Mouse (Mus musculus) lung, postnatal 0 days (tissue): ENCODE measurements at regions not wholly inside any gene's neighbourhood (a gene's known extent, or its start where the extent isn't known, plus 50 kb on each side); places are given as distances from the start of the nearest gene placed in this dataset.
A peak's percentile ranks its signal among the peaks of the same experiment; 100 is the strongest.

ENCODE experiments used
- ATAC-seq: fragments of 200-750 bp; cut with Nextera tagmentation; 2 replicates; pipeline ENCODE4 v1.8.0; 2017; ENCODE audit warnings: moderate library complexity
- DNase-seq: peaks from one replicate; pipeline ENCODE4 v3.0.0-alpha.2; 2016; ENCODE audit warnings: low spot score
- H3K27ac ChIP-seq: fragments of 300-500 bp; sonication (generic); 2 replicates; pipeline ENCODE4 v1.5.1; 2014; ENCODE audit warnings: antibody characterized with exemption, mild to moderate bottlenecking, low read length, mixed read lengths
- H3K27me3 ChIP-seq: fragments of 300-500 bp; sonication (generic); replicated peaks from 2 replicates; pipeline ENCODE4 v1.6.1; 2014; ENCODE audit warnings: low read length, mixed read lengths; ENCODE audit not compliant: insufficient read depth
- H3K36me3 ChIP-seq: fragments of 300-500 bp; sonication (generic); 2 replicates; pipeline ENCODE4 v1.6.1; 2014; ENCODE audit warnings: low read length, mixed read lengths; ENCODE audit not compliant: insufficient read depth
- H3K4me1 ChIP-seq: fragments of 300-500 bp; sonication (generic); 2 replicates; pipeline ENCODE4 v1.6.1; 2014; ENCODE audit warnings: antibody characterized with exemption, low read depth, low read length, mixed read lengths; ENCODE audit not compliant: insufficient read depth
- H3K4me2 ChIP-seq: fragments of 300-500 bp; sonication (generic); replicated peaks from 2 replicates; pipeline ENCODE4 v1.6.1; 2014; ENCODE audit warnings: low read depth, mild to moderate bottlenecking, low read length, moderate library complexity, mixed read lengths
- H3K4me3 ChIP-seq: fragments of 300-500 bp; sonication (generic); 2 replicates; pipeline ENCODE4 v1.5.1; 2014; ENCODE audit warnings: low read depth, low read length
- H3K9ac ChIP-seq: fragments of 300-500 bp; sonication (generic); replicated peaks from 2 replicates; pipeline ENCODE4 v1.6.1; 2014; ENCODE audit warnings: low read depth, mild to moderate bottlenecking
- H3K9me3 ChIP-seq: fragments of 300-500 bp; sonication (generic); 2 replicates; pipeline ENCODE4 v1.6.1; 2016; ENCODE audit warnings: low read length, mixed read lengths
- CTCF ChIP-seq: IDR thresholded peaks from 2 replicates; pipeline ENCODE4 v1.5.1; 2016; ENCODE audit warnings: antibody characterized with exemption, mild to moderate bottlenecking
- EP300 ChIP-seq: IDR thresholded peaks from 2 replicates; pipeline ENCODE4 v1.6.1; 2016; ENCODE audit warnings: antibody characterized with exemption, mild to moderate bottlenecking, control low read depth
- WGBS: fragments of 180-500 bp; shearing (Covaris S2); extraction: QIAGEN DNeasy Blood & Tissue Kit; methylation state at CpG from one replicate; pipeline ENCODE4 v1.1.7; 2014; 5-methylcytosine and 5-hydroxymethylcytosine counted together

DNA sequence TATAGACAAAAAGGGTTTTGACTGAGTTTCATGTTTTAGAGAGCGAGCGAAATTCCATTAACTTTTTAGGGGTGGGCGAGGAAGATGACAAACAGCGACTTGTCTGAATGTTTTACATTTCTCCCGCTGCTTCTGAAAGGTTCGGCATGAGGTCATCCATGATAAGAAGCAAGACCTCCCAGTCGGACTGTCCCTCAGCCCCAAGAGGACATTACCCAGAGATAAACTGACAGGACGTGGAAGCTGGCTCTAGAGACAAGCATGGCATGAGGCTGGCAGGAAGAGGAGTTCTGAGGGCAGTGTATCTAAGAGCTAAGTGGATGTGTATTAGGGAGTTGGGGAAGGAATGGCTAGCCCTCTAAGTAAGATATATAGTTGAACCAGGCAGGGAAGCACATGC, 104.5 kb upstream of the Pkdcc start:
- 31% methylated on average over 8 of the region's 8 CpGs for WGBS
- no peak overlapping the region for H3K9ac ChIP-seq
- no peaks in the 10 kb centered on the region for H3K36me3 ChIP-seq
- H3K9me3 ChIP-seq: no peaks in the 10 kb centered on the region
- no peaks in the 10 kb centered on the region for H3K27me3 ChIP-seq
- no peak overlapping the region for H3K27ac ChIP-seq
- H3K4me1 ChIP-seq: no peaks in the 10 kb centered on the region
- no peak overlapping the region for H3K4me3 ChIP-seq
- TF ChIP-seq CTCF (no peak), EP300 (no peak)
- DNase-seq (no peak), ATAC-seq (no peak)
- no peak overlapping the region for H3K4me2 ChIP-seq

DNA sequence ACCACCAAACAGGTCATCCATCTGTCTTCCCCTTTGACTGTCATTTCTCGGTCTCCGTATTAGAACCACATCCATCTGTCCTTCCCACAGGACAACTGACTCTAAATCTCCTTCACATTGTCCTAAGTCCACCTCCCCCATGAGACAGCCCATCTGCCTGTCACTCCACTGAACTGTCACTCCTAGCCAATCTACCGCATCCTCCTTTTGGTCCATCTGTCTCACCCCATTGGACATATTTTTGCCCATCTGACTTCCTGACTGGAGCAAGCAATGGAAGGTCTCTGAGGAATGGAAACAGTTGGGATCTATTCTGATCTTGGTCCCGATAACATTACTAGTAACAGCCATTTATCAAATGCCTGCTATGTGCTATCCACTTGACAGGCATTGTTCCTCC, 99.9 kb upstream of the Pkdcc start:
- Histone ChIP-seq H3K4me2 (no peak overlapping the region), H3K9ac (no peak overlapping the region), H3K4me3 (no peak overlapping the region), H3K4me1 (no peaks in the 10 kb centered on the region), H3K27ac (no peak overlapping the region), H3K36me3 (no peaks in the 10 kb centered on the region), H3K9me3 (no peaks in the 10 kb centered on the region), H3K27me3 (no peaks in the 10 kb centered on the region)
- 50% methylated on average over 4 of the region's 4 CpGs for WGBS
- DNase-seq (no peak), ATAC-seq (no peak)
- TF ChIP-seq EP300: no peak
- no peak for TF ChIP-seq CTCF

DNA sequence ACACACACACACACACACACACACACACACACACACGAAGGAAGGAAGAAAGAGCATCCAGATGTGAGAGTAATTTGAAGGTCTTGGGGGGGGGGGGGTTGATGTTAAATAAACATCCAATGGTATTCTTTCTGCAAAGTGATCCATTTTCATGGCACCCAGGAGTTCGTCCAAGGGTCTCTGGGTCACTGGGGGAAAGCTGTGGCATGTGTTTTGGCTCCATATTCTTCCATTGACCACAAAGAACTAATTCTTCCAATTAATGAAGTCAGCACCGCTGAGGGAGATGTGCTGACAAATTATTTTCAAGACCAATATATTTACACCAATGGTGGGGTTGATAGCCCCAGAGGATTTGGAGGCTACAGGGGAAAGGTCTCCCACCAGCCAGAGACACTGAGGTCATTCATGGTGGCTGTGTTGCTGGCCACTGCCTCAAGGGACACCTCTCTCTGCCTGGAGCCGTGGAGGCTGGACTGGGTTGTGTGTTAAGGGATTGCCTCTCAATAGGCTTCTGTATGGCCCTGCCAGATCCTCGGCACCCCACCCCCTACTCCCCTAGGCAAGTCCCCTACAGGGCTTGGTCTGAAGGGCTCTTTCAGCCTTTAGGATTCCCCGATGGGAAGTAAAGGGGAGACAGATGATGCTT, 99.1 kb upstream of the Pkdcc start:
- DNase-seq (no peak), ATAC-seq (no peak)
- Histone ChIP-seq H3K9me3 (no peaks in the 10 kb centered on the region), H3K27ac (no peak overlapping the region), H3K36me3 (no peaks in the 10 kb centered on the region), H3K4me3 (no peak overlapping the region), H3K9ac (no peak overlapping the region), H3K4me1 (no peaks in the 10 kb centered on the region), H3K27me3 (no peaks in the 10 kb centered on the region), H3K4me2 (no peak overlapping the region)
- TF ChIP-seq CTCF (no peak), EP300 (no peak)
- 52% methylated on average over 5 of the region's 6 CpGs for WGBS

DNA sequence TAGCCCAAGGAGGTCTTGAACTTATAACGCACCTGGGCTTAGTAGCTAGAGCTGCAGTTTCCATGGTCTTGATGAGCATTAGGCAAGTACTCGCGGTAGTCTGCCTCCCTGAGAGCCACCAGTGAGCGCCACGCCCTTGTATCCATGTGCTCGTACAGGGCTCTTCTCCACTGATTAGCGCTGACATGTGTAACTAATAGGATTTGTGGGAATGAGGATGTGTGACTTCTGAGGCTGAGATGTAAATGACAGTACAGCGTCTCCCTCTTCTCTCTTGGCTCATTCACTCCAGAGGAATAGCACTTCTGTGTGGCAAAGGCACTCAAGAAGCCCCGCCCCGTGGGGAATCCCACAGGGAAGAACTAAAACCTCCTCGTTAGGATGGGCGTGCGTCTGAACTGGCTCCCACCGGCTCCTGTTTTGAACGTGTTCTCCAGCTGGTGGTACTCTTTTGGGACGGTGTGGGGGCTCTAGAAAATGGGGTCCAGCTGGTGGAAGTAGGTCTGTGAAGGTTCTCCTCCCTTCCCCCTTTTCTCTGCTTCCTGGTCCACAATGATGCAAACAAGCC, 94.3 kb upstream of the Pkdcc start:
- ATAC-seq (no peak), DNase-seq (no peak)
- TF ChIP-seq EP300: no peak
- no peak for TF ChIP-seq CTCF
- no peak overlapping the region for H3K27ac ChIP-seq
- no peaks in the 10 kb centered on the region for H3K27me3 ChIP-seq
- no peak overlapping the region for H3K9ac ChIP-seq
- no peak overlapping the region for H3K4me2 ChIP-seq
- H3K4me1 ChIP-seq: no peaks in the 10 kb centered on the region; the same call in 1 of the 2 replicates
- H3K36me3 ChIP-seq: no peaks in the 10 kb centered on the region
- H3K4me3 ChIP-seq: no peak overlapping the region
- WGBS: 57% methylated on average over 16 of the region's 16 CpGs
- H3K9me3 ChIP-seq: no peaks in the 10 kb centered on the region

DNA sequence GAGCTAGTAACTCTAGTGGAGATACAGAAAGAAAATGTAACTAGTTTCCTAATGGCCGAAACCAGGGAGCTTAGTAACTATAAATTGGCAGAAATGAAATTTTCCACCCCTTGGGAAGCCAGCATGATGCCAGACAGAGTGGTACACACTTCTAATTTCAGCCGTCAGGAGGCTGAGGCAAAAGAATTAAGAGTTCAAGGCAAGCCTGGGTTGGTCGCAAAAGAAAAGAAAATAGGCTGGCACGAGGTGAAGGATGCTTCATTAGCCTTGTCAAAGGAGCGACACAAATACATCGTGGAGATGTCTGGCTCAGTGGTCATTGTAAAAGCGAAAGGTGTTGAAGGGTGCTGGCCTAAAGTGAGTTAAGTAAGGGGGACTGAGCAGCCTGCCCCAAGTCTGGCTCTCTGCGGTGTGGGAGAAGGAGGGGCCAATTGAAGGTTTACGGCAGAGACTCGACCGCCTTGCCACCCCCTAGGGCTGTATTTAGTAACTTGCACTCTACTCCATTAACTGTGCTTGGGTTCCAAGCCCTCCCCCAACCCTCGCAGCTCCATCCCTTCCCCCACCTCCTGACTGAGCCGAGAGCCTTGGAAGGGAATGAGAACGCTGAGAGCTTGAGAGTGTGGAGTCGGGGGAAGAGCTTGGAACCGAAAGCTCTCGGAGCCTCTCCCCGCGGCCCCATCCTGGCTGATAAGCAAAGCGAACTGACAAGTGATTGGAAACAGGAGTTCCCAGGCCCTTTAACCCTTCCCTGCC, 92.4 kb upstream of the Pkdcc start:
- DNase-seq: peak; percentile 75
- H3K27ac ChIP-seq: no peak overlapping the region
- H3K36me3 ChIP-seq: no peaks in the 10 kb centered on the region
- no peaks in the 10 kb centered on the region for H3K9me3 ChIP-seq
- H3K9ac ChIP-seq: 0 out of 2 replicates have a peak overlapping the region, but pooled peaks have one; percentile 5
- no peaks in the 10 kb centered on the region for H3K27me3 ChIP-seq
- peak overlapping the region; percentile 38 for H3K4me3 ChIP-seq
- no peak for TF ChIP-seq EP300
- no peak for TF ChIP-seq CTCF
- peak; percentile 76 for ATAC-seq
- H3K4me2 ChIP-seq: peak overlapping the region; percentile 72
- no peaks in the 10 kb centered on the region; the same call in 1 of the 2 replicates for H3K4me1 ChIP-seq
- 8% methylated on average over 20 of the region's 20 CpGs for WGBS

DNA sequence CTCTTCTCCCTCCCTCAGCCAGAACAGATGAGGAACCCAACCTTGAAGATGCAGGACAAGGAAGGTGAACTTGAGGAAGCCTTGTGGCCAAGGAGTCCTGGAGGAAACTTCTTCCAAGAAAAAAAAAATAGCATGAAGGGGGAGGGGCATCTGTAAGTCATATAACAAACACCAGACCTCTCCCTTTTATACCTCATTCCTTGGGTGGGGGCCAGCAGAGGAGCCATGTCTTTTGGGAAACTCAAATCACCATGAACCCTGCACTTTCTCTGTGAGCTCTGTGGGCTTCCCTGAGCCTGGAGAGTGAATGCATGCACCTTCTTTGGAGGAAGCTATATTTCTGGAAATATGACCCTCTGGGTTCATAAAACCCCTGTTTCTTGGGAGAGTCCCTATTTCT, 90.0 kb upstream of the Pkdcc start:
- H3K4me1 ChIP-seq: no peaks in the 10 kb centered on the region; the same call in 1 of the 2 replicates
- no peak overlapping the region for H3K9ac ChIP-seq
- no peak overlapping the region for H3K4me2 ChIP-seq
- no peak for TF ChIP-seq EP300
- TF ChIP-seq CTCF: no peak
- no peaks in the 10 kb centered on the region for H3K9me3 ChIP-seq
- no peaks in the 10 kb centered on the region for H3K36me3 ChIP-seq
- H3K27me3 ChIP-seq: no peaks in the 10 kb centered on the region
- no peak for ATAC-seq
- no peak overlapping the region for H3K27ac ChIP-seq
- no peak for DNase-seq
- no peak overlapping the region for H3K4me3 ChIP-seq
